In the genomic region with DNA sequence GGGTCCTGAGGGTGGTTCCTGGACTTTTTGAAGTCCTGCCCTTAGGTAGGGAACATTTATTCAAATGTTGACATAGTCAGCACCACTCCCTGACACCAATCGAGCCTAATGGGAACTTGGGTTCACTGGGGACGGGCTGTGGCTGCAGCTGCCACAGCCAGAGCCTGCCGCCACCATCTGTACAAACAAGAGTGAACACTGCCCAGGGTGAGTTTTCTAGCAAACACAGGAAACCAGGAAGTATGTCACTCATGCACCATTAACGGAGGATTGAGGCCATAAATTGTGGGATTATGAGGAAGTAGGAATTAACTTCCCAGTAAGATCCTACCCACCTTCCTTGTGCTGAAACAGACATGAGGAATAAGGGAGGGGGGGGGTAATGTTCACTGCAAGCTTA, we compare ENCODE assay signal across 21 mouse cellular contexts. TPM values are rescaled to one million over a fixed set of nuclear protein-coding genes. Genes with fewer than 3 reads are reported as not detected.
"Had no signal": no experiment of that assay in that cellular context is flagged by ENCODE, and none has a peak within 500 bp of the region (broad histone marks: within the 10 kb centered on the region; RNA-seq: fewer than 3 reads in every experiment).

No protein-coding gene starts in this region.

- H3K4me3 ChIP-seq: kidney, embryonic 15.5 days; limb, embryonic 10.5 days; limb, embryonic 13.5 days; liver, embryonic 12.5 days; liver, embryonic 15.5 days; lung, embryonic 15.5 days; stomach, embryonic 15.5 days had no signal

- H3K36me3 ChIP-seq: kidney, embryonic 15.5 days; limb, embryonic 10.5 days; limb, embryonic 13.5 days; liver, embryonic 12.5 days; liver, embryonic 15.5 days; lung, embryonic 15.5 days; stomach, embryonic 15.5 days had no signal

- H3K9ac ChIP-seq: kidney, embryonic 15.5 days; limb, embryonic 13.5 days; liver, embryonic 12.5 days; liver, embryonic 15.5 days; lung, embryonic 15.5 days; stomach, embryonic 15.5 days had no signal

- H3K4me1 ChIP-seq: kidney, embryonic 15.5 days; limb, embryonic 10.5 days; limb, embryonic 13.5 days; liver, embryonic 12.5 days; liver, embryonic 15.5 days; lung, embryonic 15.5 days; stomach, embryonic 15.5 days had no signal

- H3K9me3 ChIP-seq: kidney, embryonic 15.5 days; limb, embryonic 10.5 days; limb, embryonic 13.5 days; liver, embryonic 12.5 days; liver, embryonic 15.5 days; lung, embryonic 15.5 days; megakaryocyte, embryonic 14.5 days; stomach, embryonic 15.5 days had no signal

- H3K4me2 ChIP-seq: kidney, embryonic 15.5 days; limb, embryonic 13.5 days; liver, embryonic 12.5 days; liver, embryonic 15.5 days; lung, embryonic 15.5 days; midbrain, embryonic 11.5 days; stomach, embryonic 15.5 days had no signal

- ATAC-seq: liver, embryonic 12.5 days had no signal

- H3K27ac ChIP-seq: kidney, embryonic 15.5 days; limb, embryonic 10.5 days; limb, embryonic 13.5 days; liver, embryonic 12.5 days; liver, embryonic 15.5 days; lung, embryonic 15.5 days; stomach, embryonic 15.5 days had no signal

- H3K27me3 ChIP-seq: kidney, embryonic 15.5 days; liver, embryonic 12.5 days; liver, embryonic 15.5 days; lung, embryonic 15.5 days; megakaryocyte, embryonic 14.5 days; stomach, embryonic 15.5 days had no signal

- DNase-seq: kidney, adult 8-10 months; kidney, postnatal 10 days; kidney, postnatal 36 days; liver; lung, adult 18-20 months; lung, postnatal 10 days; lung, postnatal 36 days; midbrain, embryonic 14.5 days; right cerebral cortex, postnatal 14 days; right cerebral cortex, postnatal 4 days; spleen, adult 18-20 months; thymus, postnatal 25 days had no signal

RNA-seq across cellular contexts. Expression of a gene that starts 49.7 kb away (rescaled TPM):
- polyA plus RNA-seq: limb, embryonic 13.5 days had no signal
